Mouse (Mus musculus) CH12.LX (cell line): ENCODE results near the gene Tacc2. TPM values are rescaled to one million over a fixed set of nuclear protein-coding genes. Genes with fewer than 3 reads are reported as not detected.
A peak's percentile ranks its signal among the peaks of the same experiment; 100 is the strongest.

Source experiments
- DNase-seq: peaks from one replicate; pipeline ENCODE4 v3.0.0-alpha.2; 2013; ENCODE audit errors: extremely low read depth
- H3K27ac ChIP-seq: 2 replicates; pipeline ENCODE4 v1.5.1; 2012; ENCODE audit warnings: low read depth, mild to moderate bottlenecking, control low read depth, moderate library complexity; ENCODE audit not compliant: insufficient read depth
- H3K27me3 ChIP-seq: replicated peaks from 2 replicates; pipeline ENCODE3; 2012; ENCODE audit warnings: inconsistent platforms
- H3K36me3 ChIP-seq, 2 experiments: replicated peaks in 1 of 2; 2 replicates each; pipeline versions ENCODE3 to v1.6.1; 2012; ENCODE audit warnings: inconsistent platforms in 1 of 2, low read length in 1 of 2, mild to moderate bottlenecking in 1 of 2, mixed read lengths in 1 of 2, moderate library complexity in 1 of 2; ENCODE audit not compliant: control insufficient read depth in 1 of 2, insufficient read depth in 1 of 2
- H3K4me1 ChIP-seq, 2 experiments: 2 replicates each; pipeline ENCODE4 v1.6.1; 2012; ENCODE audit warnings: inconsistent platforms in 1 of 2, moderate library complexity in 1 of 2; ENCODE audit not compliant: insufficient read depth in 2 of 2, control insufficient read depth in 1 of 2
- H3K4me2 ChIP-seq: 2 replicates; pipeline ENCODE4 v1.6.1; 2012; ENCODE audit warnings: low read depth, mild to moderate bottlenecking, control low read depth; ENCODE audit not compliant: poor library complexity, insufficient read depth, severe bottlenecking
- H3K4me3 ChIP-seq, 3 experiments: fragments of 150-350 bp in 1 of 3; sonication (generic) in 1 of 3; replicated peaks in 1 of 3; 2 replicates each; pipeline versions ENCODE3 to v1.5.1; 2011 to 2012; ENCODE audit warnings: low read depth in 2 of 3, low read length in 2 of 3, mild to moderate bottlenecking in 2 of 3, moderate library complexity in 2 of 3, control low read depth in 1 of 3, improper control_type of control experiment in 1 of 3, inconsistent platforms in 1 of 3, mixed read lengths in 1 of 3; ENCODE audit not compliant: poor library complexity in 1 of 3
- H3K79me2 ChIP-seq: replicated peaks from 2 replicates; pipeline ENCODE4 v1.6.1; 2012; ENCODE audit warnings: mild to moderate bottlenecking, moderate library complexity; ENCODE audit not compliant: control insufficient read depth, poor library complexity, insufficient read depth, severe bottlenecking; ENCODE audit errors: extremely low read depth
- H3K9ac ChIP-seq: 2 replicates; pipeline ENCODE4 v1.6.1; 2012; ENCODE audit warnings: low read depth, mild to moderate bottlenecking, control low read depth, moderate library complexity; ENCODE audit not compliant: insufficient read depth
- H3K9me3 ChIP-seq: replicated peaks from 2 replicates; pipeline ENCODE3; 2012; ENCODE audit warnings: low read length, inconsistent platforms, mixed read lengths
- BHLHE40 ChIP-seq: IDR thresholded peaks from 2 replicates; pipeline ENCODE4 v1.6.1; 2011; ENCODE audit warnings: mild to moderate bottlenecking, low read depth, low read length, improper control_type of control experiment
- CHD1 ChIP-seq: IDR thresholded peaks from 2 replicates; pipeline ENCODE4 v1.6.1; 2012; ENCODE audit warnings: low read depth, low read length, improper control_type of control experiment, inconsistent platforms
- E2F4 ChIP-seq: IDR thresholded peaks from 2 replicates; pipeline ENCODE4 v1.6.1; 2011; ENCODE audit warnings: low read depth, low read length, improper control_type of control experiment; ENCODE audit not compliant: insufficient replicate concordance
- ETS1 ChIP-seq: conservative IDR thresholded peaks from 2 replicates; pipeline ENCODE4 v1.6.1; 2012; ENCODE audit warnings: low read depth, mild to moderate bottlenecking, inconsistent platforms, low read length, improper control_type of control experiment, moderate library complexity
- JUN ChIP-seq: IDR thresholded peaks from 2 replicates; pipeline ENCODE4 v1.6.1; 2011; ENCODE audit warnings: low read depth, mild to moderate bottlenecking, low read length, improper control_type of control experiment, moderate library complexity; ENCODE audit not compliant: insufficient read depth
- KAT2A ChIP-seq: IDR thresholded peaks from 2 replicates; pipeline ENCODE4 v1.6.1; 2012; ENCODE audit warnings: low read length, improper control_type of control experiment, inconsistent platforms; ENCODE audit not compliant: insufficient replicate concordance
- MAFK ChIP-seq: IDR thresholded peaks from 2 replicates; pipeline ENCODE4 v1.6.1; 2011; ENCODE audit warnings: low read length, improper control_type of control experiment; ENCODE audit not compliant: insufficient replicate concordance
- MAZ ChIP-seq: IDR thresholded peaks from 2 replicates; pipeline ENCODE4 v1.6.1; 2012; ENCODE audit warnings: low read depth, mild to moderate bottlenecking, inconsistent platforms, low read length, improper control_type of control experiment, moderate library complexity
- MYC ChIP-seq: IDR thresholded peaks from 2 replicates; pipeline ENCODE4 v1.6.1; 2011; ENCODE audit warnings: low read depth, mild to moderate bottlenecking, improper control_type of control experiment, low read length
- NRF1 ChIP-seq: IDR thresholded peaks from 2 replicates; pipeline ENCODE4 v1.6.1; 2014; ENCODE audit warnings: low read depth, mild to moderate bottlenecking, inconsistent platforms, low read length, improper control_type of control experiment, moderate library complexity
- POLR2A ChIP-seq: IDR thresholded peaks from 2 replicates; pipeline ENCODE4 v1.6.1; 2011; ENCODE audit warnings: low read depth, mild to moderate bottlenecking, improper control_type of control experiment, low read length
- SIN3A ChIP-seq: IDR thresholded peaks from 2 replicates; pipeline ENCODE4 v1.6.1; 2012; ENCODE audit warnings: low read length, improper control_type of control experiment, inconsistent platforms
- SMC3 ChIP-seq: IDR thresholded peaks from 2 replicates; pipeline ENCODE4 v1.6.1; 2011; ENCODE audit warnings: low read depth, low read length, improper control_type of control experiment
- TBP ChIP-seq: conservative IDR thresholded peaks from 2 replicates; pipeline ENCODE4 v1.6.1; 2011; ENCODE audit warnings: low read depth, low read length, improper control_type of control experiment
- TCF12 ChIP-seq: IDR thresholded peaks from 2 replicates; pipeline ENCODE4 v1.6.1; 2014; ENCODE audit warnings: low read depth, mild to moderate bottlenecking, inconsistent platforms, low read length, improper control_type of control experiment
- USF1 ChIP-seq: IDR thresholded peaks from 2 replicates; pipeline ENCODE4 v1.6.1; 2014; ENCODE audit warnings: low read depth, mild to moderate bottlenecking, inconsistent platforms, low read length, improper control_type of control experiment
- USF2 ChIP-seq: conservative IDR thresholded peaks from 2 replicates; pipeline ENCODE4 v1.6.1; 2011; ENCODE audit warnings: low read depth, low read length, improper control_type of control experiment
- ZKSCAN1 ChIP-seq: IDR thresholded peaks from 2 replicates; pipeline ENCODE4 v1.6.1; 2012; ENCODE audit warnings: low read depth, inconsistent platforms, low read length, improper control_type of control experiment, borderline replicate concordance
- dilution Hi-C: fragments of 300-500 bp; cut with MboI; formaldehyde crosslinking; loops from 2 replicates; pipeline ENCODE4 v1.14.3; 2020; ENCODE audit warnings: low sequenced_read_pairs; ENCODE audit not compliant: extremely low pct_unique_long_range_greater_than_20kb, extremely low pct_ligation_motif_present
- in situ Hi-C: fragments of 300-500 bp; cut with MboI; formaldehyde crosslinking; loops from 3 replicates; pipeline ENCODE4 v1.14.3; 2019; ENCODE audit warnings: low sequenced_read_pairs, low pct_ligation_motif_present, low pct_unique_long_range_greater_than_20kb, mixed read lengths
- polyA plus RNA-seq: library from polyadenylated mRNA; unstranded; fragments of >175 nt; gene quantifications from 2 replicates; pipeline ENCODE4 v1.2.1, GENCODE M21; 2012; ENCODE audit warnings: low read depth; ENCODE audit not compliant: insufficient read length
- total RNA-seq, 2 experiments: library from RNA; depleted of rRNA; stranded (reverse); fragments of 300-350 nt in 1 of 2; fragments of >200 nt in 1 of 2; gene quantifications; 2 replicates each; pipeline ENCODE4 v1.2.3; 2012 to 2014

Gene Tacc2
- total and polyA plus RNA-seq, 3 experiments = 0.13 to 0.41 TPM; not detected in 1

DNA sequence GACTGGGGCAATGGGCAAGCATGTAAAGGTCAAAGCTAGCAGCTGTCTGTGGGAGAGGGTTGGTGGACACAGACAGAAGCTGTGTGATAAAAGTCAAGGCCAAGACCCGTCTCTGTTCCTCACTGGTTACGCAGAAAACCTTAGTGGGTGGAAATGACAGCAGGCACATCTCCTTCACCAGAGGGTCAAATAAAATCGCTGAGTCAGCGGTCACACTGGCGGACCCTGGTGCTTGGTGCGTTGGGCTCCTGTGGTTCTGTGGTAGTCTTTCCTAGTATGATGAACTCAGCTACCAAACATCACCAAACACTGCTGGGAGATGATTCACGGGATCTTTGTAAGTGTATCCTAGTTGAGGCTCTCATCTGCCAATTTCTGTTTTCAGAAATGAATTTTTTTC is 52.8 kb downstream of the Tacc2 start:
- dilution Hi-C loops = no loop called here
- peaks cover 83% of the 10 kb centered on the region for H3K27me3 ChIP-seq
- H3K4me2 ChIP-seq = no peak overlapping the region
- TF ChIP-seq MAFK (peak; percentile 94), CHD1 (no peak)
- no peak overlapping the region for H3K27ac ChIP-seq
- H3K79me2 ChIP-seq = no peaks in the 10 kb centered on the region
- in situ Hi-C loops = no loop called here
- H3K9me3 ChIP-seq = no peaks in the 10 kb centered on the region
- H3K36me3 ChIP-seq = no peaks in the 10 kb centered on the region
- no peak for DNase-seq
- H3K9ac ChIP-seq = no peak overlapping the region
- no peaks in the 10 kb centered on the region for H3K4me1 ChIP-seq
- no peak overlapping the region for H3K4me3 ChIP-seq

DNA sequence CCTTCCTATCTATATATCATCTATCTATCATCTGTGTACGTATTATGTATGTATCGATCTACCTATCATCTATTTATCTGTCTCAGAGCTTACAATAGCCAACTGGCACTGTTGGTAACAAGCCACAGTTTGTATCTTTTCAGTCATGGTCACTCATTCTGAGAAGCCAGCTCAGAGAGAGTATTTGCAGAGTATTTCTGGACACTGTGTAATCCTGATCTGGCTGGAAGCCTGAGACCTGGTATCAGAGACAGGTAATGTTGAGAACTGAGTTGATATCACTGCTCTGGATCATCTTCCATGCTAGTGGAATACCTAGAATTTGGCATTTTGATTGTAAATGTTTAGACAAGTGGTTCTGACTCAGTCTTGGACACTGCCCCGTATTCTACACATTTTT is 53.7 kb downstream of the Tacc2 start:
- Histone ChIP-seq H3K36me3 (no peaks in the 10 kb centered on the region), H3K9ac (no peak overlapping the region), H3K4me2 (no peak overlapping the region), H3K79me2 (no peaks in the 10 kb centered on the region), H3K27ac (no peak overlapping the region), H3K27me3 (peaks cover 83% of the 10 kb centered on the region), H3K4me3 (no peak overlapping the region), H3K9me3 (no peaks in the 10 kb centered on the region), H3K4me1 (no peaks in the 10 kb centered on the region)
- in situ Hi-C loops = no loop called here
- dilution Hi-C loops = no loop called here
- TF ChIP-seq BHLHE40 (no peak), USF2 (no peak), NRF1 (no peak), ETS1 (no peak), POLR2A (no peak), E2F4 (no peak), TCF12 (no peak), MYC (no peak), KAT2A (no peak), SMC3 (no peak), MAZ (no peak), JUN (no peak), USF1 (no peak), ZKSCAN1 (no peak), SIN3A (no peak), MAFK (no peak), TBP (no peak)
- DNase-seq = no peak
